Mouse (Mus musculus) cortical plate, adult 2 months (tissue): Measurements from ENCODE around the gene Fkbpl.

Experiments
- CTCF ChIP-seq: fragments of 200-500 bp; IDR thresholded peaks from 2 replicates; pipeline ENCODE4 v1.5.1; 2011; ENCODE audit warnings: mild to moderate bottlenecking, control low read depth, low read length; ENCODE audit not compliant: insufficient read depth; ENCODE audit errors: extremely low read depth
- POLR2A ChIP-seq: fragments of 200-500 bp; IDR thresholded peaks from 2 replicates; pipeline ENCODE4 v1.6.1; 2011; ENCODE audit warnings: mild to moderate bottlenecking, low read length, control low read depth; ENCODE audit not compliant: insufficient read depth; ENCODE audit errors: extremely low read depth

GRCm38 (mm10) chr17:34660259-34660820 is 15.8 kb downstream of the Fkbpl start:
- TF ChIP-seq POLR2A, result no peak
- no peak for TF ChIP-seq CTCF
